Mouse (Mus musculus) embryo, embryonic 9.5 days (tissue): ENCODE results near the gene Smad1.

ENCODE experiments used
- DNase-seq: peaks from one replicate; pipeline ENCODE4 v3.0.0-alpha.2; 2017; ENCODE audit errors: extremely low spot score

Gene Smad1

GRCm38 (mm10) chr8:79297763-79298162 lies 101.6 kb downstream of the Smad1 start:
- peak; percentile 58 for DNase-seq

GRCm38 (mm10) chr8:79295276-79296105 lies 103.8 kb downstream of the Smad1 start:
- peak; percentile 12 for DNase-seq

GRCm38 (mm10) chr8:79294610-79295275 lies 104.6 kb downstream of the Smad1 start, which contains the start of gene Mmaa:
Gene Mmaa (minus strand): TSS chr8:79294937.
- peak; percentile 98 for DNase-seq

- no peak for DNase-seq
Observed at GRCm38 (mm10) chr8:79293841-79294240, 105.5 kb downstream of the Smad1 start.

- no peak for DNase-seq
Observed at GRCm38 (mm10) chr8:79292712-79293264, 106.5 kb downstream of the Smad1 start.

- DNase-seq = no peak
Observed at GRCm38 (mm10) chr8:79289592-79289991, 109.7 kb downstream of the Smad1 start.

- no peak for DNase-seq
Observed at GRCm38 (mm10) chr8:79288681-79289080, 110.6 kb downstream of the Smad1 start.
